Mouse (Mus musculus) neural tube, embryonic 14.5 days (tissue): ENCODE results near the gene Nkx3-2. TPM values are rescaled to one million over a fixed set of nuclear protein-coding genes. Genes with fewer than 3 reads are reported as not detected.

Experiments
- ATAC-seq: fragments of 200-750 bp; cut with Nextera tagmentation; 2 replicates; pipeline ENCODE4 v1.8.0; 2017; ENCODE audit warnings: low read depth, mild to moderate bottlenecking, moderate TSS enrichment, moderate library complexity
- H3K27ac ChIP-seq: fragments of 300-500 bp; sonication (generic); 2 replicates; pipeline ENCODE4 v1.5.1; 2014; ENCODE audit warnings: low read depth, mild to moderate bottlenecking, control low read depth, low read length, moderate library complexity, mixed read lengths
- H3K27me3 ChIP-seq: fragments of 300-500 bp; sonication (generic); 2 replicates; pipeline ENCODE4 v1.6.1; 2014; ENCODE audit warnings: low read length; ENCODE audit not compliant: control insufficient read depth, insufficient read depth
- H3K36me3 ChIP-seq: fragments of 300-500 bp; sonication (generic); 2 replicates; pipeline ENCODE4 v1.6.1; 2014; ENCODE audit warnings: low read length, mixed read lengths; ENCODE audit not compliant: control insufficient read depth, insufficient read depth
- H3K4me1 ChIP-seq: fragments of 300-500 bp; sonication (generic); 2 replicates; pipeline ENCODE4 v1.6.1; 2014; ENCODE audit warnings: low read length; ENCODE audit not compliant: control insufficient read depth, insufficient read depth
- H3K4me2 ChIP-seq: fragments of 300-500 bp; sonication (generic); 2 replicates; pipeline ENCODE4 v1.6.1; 2014; ENCODE audit warnings: mild to moderate bottlenecking, low read depth, low read length, control low read depth
- H3K4me3 ChIP-seq: fragments of 300-500 bp; sonication (generic); 2 replicates; pipeline ENCODE4 v1.5.1; 2014; ENCODE audit warnings: low read depth, low read length, control low read depth, mixed read lengths
- H3K9ac ChIP-seq: fragments of 300-500 bp; sonication (generic); replicated peaks from 2 replicates; pipeline ENCODE4 v1.6.1; 2014; ENCODE audit warnings: low read depth, mild to moderate bottlenecking, control low read depth, low read length, mixed read lengths
- H3K9me3 ChIP-seq: fragments of 300-500 bp; sonication (generic); 2 replicates; pipeline ENCODE4 v1.6.1; 2016; ENCODE audit warnings: low read length; ENCODE audit not compliant: control insufficient read depth
- WGBS: fragments of 180-500 bp; shearing (Covaris S2); extraction: QIAGEN DNeasy Blood & Tissue Kit; methylation state at CpG from one replicate; pipeline ENCODE4 v1.1.7; 2014; 5-methylcytosine and 5-hydroxymethylcytosine counted together
- polyA plus RNA-seq: library from polyadenylated mRNA; unstranded; fragments of >200 nt; fragmentation: Nextera tagmentation; extraction: Ambion mirVana; gene quantifications from 2 replicates; pipeline ENCODE4 v1.2.1, GENCODE M21; 2014

The Nkx3-2 gene
- polyA plus RNA-seq, 1 experiment from 2014 or later, result not detected

GRCm38 (mm10) chr5:41758671-41759639 is 5.3 kb downstream of the Nkx3-2 start:
- 7% methylated on average over 19 of the region's 19 CpGs for WGBS
- Histone ChIP-seq H3K4me1 (peaks cover 9% of the 10 kb centered on the region), H3K4me3 (no peak overlapping the region), H3K4me2 (no peak overlapping the region), H3K36me3 (no peaks in the 10 kb centered on the region), H3K27ac (no peak overlapping the region), H3K27me3 (peaks cover 75% of the 10 kb centered on the region), H3K9me3 (no peaks in the 10 kb centered on the region), H3K9ac (no peak overlapping the region)
- no peak for ATAC-seq

DNA sequence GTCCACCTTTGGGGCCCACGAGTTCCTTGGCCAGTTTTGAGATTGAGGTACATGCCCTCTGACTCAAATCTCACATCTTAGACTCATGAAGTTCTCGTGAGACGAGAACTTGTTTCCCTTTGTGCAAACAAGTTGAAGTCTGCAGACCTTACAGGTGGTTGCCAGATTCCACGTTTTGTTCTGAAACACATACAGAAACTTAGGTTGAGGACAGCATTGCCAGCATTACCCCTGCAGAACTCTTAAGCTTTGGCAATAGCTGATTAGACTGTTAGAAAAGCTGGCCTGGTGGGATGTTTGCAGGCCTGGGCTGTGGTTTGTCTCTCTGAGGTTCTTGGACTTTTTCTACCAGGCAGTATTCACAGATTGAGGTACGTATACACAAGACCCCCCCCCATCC is 7.0 kb downstream of the Nkx3-2 start:
- Histone ChIP-seq H3K27ac (no peak overlapping the region), H3K9ac (no peak overlapping the region), H3K27me3 (peaks cover 74% of the 10 kb centered on the region), H3K4me3 (no peak overlapping the region), H3K9me3 (no peaks in the 10 kb centered on the region), H3K4me2 (no peak overlapping the region), H3K4me1 (peaks cover 4% of the 10 kb centered on the region; the same call in 1 of the 2 replicates), H3K36me3 (no peaks in the 10 kb centered on the region)
- WGBS, result 4% methylated on average over 5 of the region's 5 CpGs
- no peak for ATAC-seq

DNA sequence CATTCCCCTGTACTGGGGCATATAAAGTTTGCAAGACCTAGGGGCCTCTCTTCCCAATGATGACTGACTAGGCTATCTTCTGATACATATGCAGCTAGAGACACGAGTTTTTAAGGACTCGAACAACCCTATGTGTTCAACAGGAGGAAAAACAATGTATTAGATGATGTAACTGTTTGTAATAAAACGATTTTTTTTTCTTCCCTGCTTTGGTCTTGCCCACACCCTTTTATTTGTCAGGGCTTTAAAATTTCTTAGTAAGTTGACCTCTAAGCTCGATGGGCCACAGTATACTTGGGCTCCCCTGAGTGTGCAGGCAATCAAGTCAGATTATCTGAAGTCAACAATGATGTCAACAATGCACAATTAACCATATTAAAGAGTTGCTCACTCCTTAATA is 7.9 kb downstream of the Nkx3-2 start:
- Histone ChIP-seq H3K9me3 (no peaks in the 10 kb centered on the region), H3K27ac (no peak overlapping the region), H3K36me3 (no peaks in the 10 kb centered on the region), H3K4me2 (no peak overlapping the region), H3K4me3 (no peak overlapping the region), H3K9ac (no peak overlapping the region), H3K4me1 (no peaks in the 10 kb centered on the region), H3K27me3 (peaks cover 79% of the 10 kb centered on the region)
- 4% methylated on average over 4 of the region's 4 CpGs for WGBS
- no peak for ATAC-seq

- Histone ChIP-seq H3K9ac (no peak overlapping the region), H3K9me3 (no peaks in the 10 kb centered on the region), H3K4me2 (no peak overlapping the region), H3K4me1 (no peaks in the 10 kb centered on the region), H3K27ac (no peak overlapping the region), H3K4me3 (no peak overlapping the region), H3K27me3 (peaks cover 80% of the 10 kb centered on the region), H3K36me3 (no peaks in the 10 kb centered on the region)
- no peak for ATAC-seq
- under 1% methylated on average over 23 of the region's 23 CpGs for WGBS
These were observed 8.8 kb downstream of the Nkx3-2 start for GRCm38 (mm10) chr5:41755373-41755960.

- WGBS, result under 1% methylated on average over 16 of the region's 16 CpGs
- H3K36me3 ChIP-seq, result no peaks in the 10 kb centered on the region
- H3K9me3 ChIP-seq, result no peaks in the 10 kb centered on the region
- peaks cover 81% of the 10 kb centered on the region for H3K27me3 ChIP-seq
- H3K4me3 ChIP-seq, result no peak overlapping the region
- H3K9ac ChIP-seq, result no peak overlapping the region
- H3K4me1 ChIP-seq, result no peaks in the 10 kb centered on the region
- H3K27ac ChIP-seq, result no peak overlapping the region
- ATAC-seq, result no peak
- H3K4me2 ChIP-seq, result no peak overlapping the region
These were observed 9.5 kb downstream of the Nkx3-2 start for GRCm38 (mm10) chr5:41754836-41755235.

- Histone ChIP-seq H3K36me3 (no peaks in the 10 kb centered on the region), H3K4me2 (no peak overlapping the region), H3K4me1 (no peaks in the 10 kb centered on the region), H3K27ac (no peak overlapping the region), H3K9ac (no peak overlapping the region), H3K4me3 (no peak overlapping the region), H3K27me3 (peaks cover 82% of the 10 kb centered on the region), H3K9me3 (no peaks in the 10 kb centered on the region)
- WGBS, result under 1% methylated on average over 17 of the region's 17 CpGs
- ATAC-seq, result peak; percentile 29; the same call in 1 of the 2 replicates
These were observed 10.0 kb downstream of the Nkx3-2 start for GRCm38 (mm10) chr5:41754226-41754775.

DNA sequence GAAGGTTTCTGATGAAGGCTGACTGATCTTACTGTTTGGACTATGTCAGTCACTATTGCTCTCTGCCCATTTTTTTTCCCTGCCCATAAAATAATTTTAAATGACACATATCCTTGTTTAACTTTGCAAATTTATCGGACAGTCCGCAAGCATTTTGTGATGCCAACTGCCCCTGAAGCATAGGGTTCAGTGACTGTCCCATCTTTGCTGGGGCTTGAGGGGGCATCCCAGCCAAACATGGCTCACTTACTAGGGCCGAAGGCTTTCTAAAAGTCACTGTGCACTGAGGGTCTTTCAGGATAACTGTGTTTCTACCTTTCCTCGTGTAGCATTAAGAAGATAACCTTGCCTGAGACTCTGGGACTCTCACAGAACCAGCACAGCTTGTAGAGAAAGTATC is 11.6 kb downstream of the Nkx3-2 start:
- Histone ChIP-seq H3K36me3 (no peaks in the 10 kb centered on the region), H3K4me2 (no peak overlapping the region), H3K4me1 (no peaks in the 10 kb centered on the region), H3K27ac (no peak overlapping the region), H3K9ac (no peak overlapping the region), H3K9me3 (no peaks in the 10 kb centered on the region), H3K27me3 (peaks cover 82% of the 10 kb centered on the region), H3K4me3 (no peak overlapping the region)
- 21% methylated on average over 4 of the region's 4 CpGs for WGBS
- ATAC-seq, result no peak

DNA sequence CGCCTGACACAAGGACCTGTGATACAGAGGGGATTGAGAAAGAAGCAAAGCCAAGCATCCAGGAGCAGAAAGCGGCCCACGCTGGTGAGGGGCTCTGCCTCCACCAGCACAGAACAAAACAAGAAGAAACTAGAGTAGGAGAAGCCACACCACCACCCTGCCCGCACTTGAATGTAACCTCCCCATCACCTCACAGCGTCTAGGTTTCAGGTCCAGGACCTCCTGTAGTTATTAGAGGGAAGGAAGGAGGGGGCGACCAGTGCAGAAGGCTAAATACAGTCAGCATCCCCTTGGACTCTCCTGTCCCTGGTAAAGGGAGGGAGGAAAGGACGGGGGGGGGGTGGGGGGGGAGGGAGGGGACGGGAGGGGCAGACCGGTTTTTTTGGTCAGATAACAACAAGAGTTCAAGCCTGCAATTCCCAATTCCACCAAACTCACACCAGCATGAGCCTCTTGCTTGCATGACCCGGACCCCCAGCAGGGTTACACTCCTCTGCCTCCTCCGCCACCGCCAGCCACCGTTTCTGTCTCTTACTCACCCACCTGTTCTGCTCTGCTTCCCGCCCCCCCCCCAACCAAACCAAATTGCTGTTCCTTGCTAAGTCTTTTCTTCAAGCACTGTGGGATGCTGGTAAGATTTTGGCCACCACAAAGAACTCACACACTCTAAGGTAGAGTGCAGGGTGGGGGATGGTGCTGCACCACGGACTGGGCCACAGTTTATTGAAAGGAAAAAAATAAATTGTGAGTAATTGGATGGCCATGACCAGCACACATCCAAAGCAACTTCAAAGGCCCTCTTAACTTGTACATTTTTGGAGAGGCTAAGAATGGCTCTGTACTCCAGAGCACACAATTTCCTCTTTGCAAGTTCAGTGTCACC is 19.2 kb downstream of the Nkx3-2 start:
- Histone ChIP-seq H3K4me2 (no peak overlapping the region), H3K4me3 (no peak overlapping the region), H3K36me3 (no peaks in the 10 kb centered on the region), H3K27ac (no peak overlapping the region), H3K9ac (no peak overlapping the region), H3K27me3 (peaks cover 47% of the 10 kb centered on the region), H3K9me3 (no peaks in the 10 kb centered on the region), H3K4me1 (no peaks in the 10 kb centered on the region)
- ATAC-seq, result peak; percentile 34; the same call in 1 of the 2 replicates
- WGBS, result 4% methylated on average over 14 of the region's 15 CpGs
